ENCODE assay signal across 20 mouse cellular contexts in genomic region chr14:57556922-57557321, GRCm38 (mm10). TPM values are rescaled to one million over a fixed set of nuclear protein-coding genes. Genes with fewer than 3 reads are reported as not detected.
DNase-seq lines count a peak whose midpoint lies in the region; ATAC-seq and TF ChIP-seq lines count a peak whose summit lies in the region.
"Had no signal": no experiment of that assay in that cellular context is flagged by ENCODE, and none has a peak within 500 bp of the region (broad histone marks: within the 10 kb centered on the region; RNA-seq: fewer than 3 reads in every experiment).

No protein-coding gene starts in this region.

- 90% methylated on average over 1 of the region's 1 CpGs for WGBS in forebrain, embryonic 11.5 days
- 88% methylated on average over 1 of the region's 1 CpGs for WGBS in forebrain, embryonic 12.5 days

- H3K36me3 ChIP-seq in forebrain, embryonic 11.5 days (ENCODE audit: control insufficient read depth, insufficient read depth, low read length): no peaks in the 10 kb centered on the region
- H3K36me3 ChIP-seq in forebrain, embryonic 12.5 days (replicated peaks): 0 out of 2 replicates have a peak, but pooled peaks cover 4% of the 10 kb centered on the region
- peaks cover 0 to 5% of the 10 kb centered on the region in 2 experiments; a peak in 2 of 4 replicates for H3K36me3 ChIP-seq in MEL (ENCODE audit: control insufficient read depth in 1 of 2, insufficient read depth in 2 of 2, low read length in 2 of 2)

- no peak overlapping the region for H3K4me2 ChIP-seq in forebrain, embryonic 11.5 days (ENCODE audit: low read depth, low read length, severe bottlenecking)
- H3K4me2 ChIP-seq in forebrain, embryonic 12.5 days: no peak overlapping the region

- no peaks in the 10 kb centered on the region for H3K79me2 ChIP-seq in MEL (ENCODE audit: control insufficient read depth, insufficient read depth, low read length, poor library complexity)

- H3K4me1 ChIP-seq in forebrain, embryonic 11.5 days (replicated peaks; ENCODE audit: control insufficient read depth, insufficient read depth, low read length): no peaks in the 10 kb centered on the region
- H3K4me1 ChIP-seq in forebrain, embryonic 12.5 days: no peaks in the 10 kb centered on the region; the same call in 1 of the 2 replicates
- no peaks in the 10 kb centered on the region for H3K4me1 ChIP-seq in MEL (ENCODE audit: control insufficient read depth in 1 of 2, insufficient read depth in 2 of 2, low read length in 2 of 2)

- peak; percentile 8 for DNase-seq in forebrain, embryonic 11.5 days (ENCODE audit: low spot score)
- DNase-seq in MEL (ENCODE audit: low read depth, low spot score): peak; percentile 42
- DNase-seq in cerebellum, adult 11 months: no peak
- DNase-seq: adrenal gland, adult 2 months; adrenal gland, adult 8-10 months; adrenal gland, postnatal 10 days; adrenal gland, postnatal 14 days; adrenal gland, postnatal 25 days; adrenal gland, postnatal 36 days; B cell, adult 2 months; cerebellum, adult 11-12 months; cerebellum, adult 18-20 months; cerebellum, adult 2 months; cerebellum, adult 8-10 months had no signal

- TF ChIP-seq EP300 in MEL (IDR thresholded peaks at IDR 0.05; ENCODE audit: low read depth in 1 of 2, low read length in 2 of 2): peak in 1 of 2 experiments; percentile 22; a peak in 1 of 4 replicates

- H3K27ac ChIP-seq in forebrain, embryonic 11.5 days (ENCODE audit: low read depth, low read length): no peak overlapping the region
- H3K27ac ChIP-seq in forebrain, embryonic 12.5 days: no peak overlapping the region
- H3K27ac ChIP-seq in MEL (ENCODE audit: control insufficient read depth, low read depth, low read length): no peak overlapping the region

- no peak for TF ChIP-seq RAD21 in MEL (IDR thresholded peaks at IDR 0.05; ENCODE audit: low read depth, low read length)

- no peak overlapping the region for H3K9ac ChIP-seq in forebrain, embryonic 11.5 days (ENCODE audit: low read length)
- no peak overlapping the region for H3K9ac ChIP-seq in forebrain, embryonic 12.5 days
- no peak overlapping the region for H3K9ac ChIP-seq in MEL (ENCODE audit: control insufficient read depth, low read depth, low read length, poor library complexity, severe bottlenecking)

- no peak for TF ChIP-seq CTCF in MEL (IDR thresholded peaks at IDR 0.05 in 2 of 3, conservative IDR thresholded peaks at IDR 0.05 in 1 of 3; ENCODE audit: control insufficient read depth in 1 of 3, insufficient read depth in 1 of 3, low read depth in 2 of 3, low read length in 3 of 3, poor library complexity in 1 of 3, severe bottlenecking in 1 of 3)

- no peaks in the 10 kb centered on the region for H3K9me3 ChIP-seq in forebrain, embryonic 11.5 days (ENCODE audit: control insufficient read depth, low read length)
- no peaks in the 10 kb centered on the region for H3K9me3 ChIP-seq in forebrain, embryonic 12.5 days
- no peaks in the 10 kb centered on the region for H3K9me3 ChIP-seq in MEL (replicated peaks; ENCODE audit: insufficient read depth, low read length)
- H3K9me3 ChIP-seq: G1E had no signal

- H3K4me3 ChIP-seq in forebrain, embryonic 11.5 days (ENCODE audit: low read depth, low read length): no peak overlapping the region
- H3K4me3 ChIP-seq in forebrain, embryonic 12.5 days (replicated peaks): no peak overlapping the region
- no peak overlapping the region for H3K4me3 ChIP-seq in MEL (ENCODE audit: control insufficient read depth in 1 of 2, insufficient read depth in 1 of 2, low read depth in 2 of 2, low read length in 2 of 2)

- no peak for TF ChIP-seq POLR2A in MEL (IDR thresholded peaks at IDR 0.05; ENCODE audit: control insufficient read depth in 1 of 2, insufficient read depth in 1 of 2, low read depth in 1 of 2, low read length in 2 of 2, poor library complexity in 1 of 2)

- no peaks in the 10 kb centered on the region for H3K27me3 ChIP-seq in forebrain, embryonic 11.5 days (ENCODE audit: control insufficient read depth, insufficient read depth, low read length)
- no peaks in the 10 kb centered on the region for H3K27me3 ChIP-seq in forebrain, embryonic 12.5 days
- no peaks in the 10 kb centered on the region for H3K27me3 ChIP-seq in MEL (ENCODE audit: control insufficient read depth in 1 of 2, insufficient read depth in 2 of 2, low read length in 2 of 2)
- H3K27me3 ChIP-seq: CH12.LX, Patski had no signal

- ATAC-seq in forebrain, embryonic 11.5 days (replicated peaks; ENCODE audit: low FRiP score): no peak
- no peak for ATAC-seq in forebrain, embryonic 12.5 days (ENCODE audit: low FRiP score)
- ATAC-seq: activated CD4-positive, CD25-positive, alpha-beta regulatory T cell, adult 4 months; CD4-positive, CD25-positive, alpha-beta regulatory T cell, adult 4 months; Patski had no signal

TF ChIP-seq in MEL, 35 proteins besides CTCF, POLR2A, EP300 and RAD21:
- TF ChIP-seq USF2 (IDR thresholded peaks at IDR 0.05; ENCODE audit: borderline replicate concordance in 1 of 2, insufficient read depth in 1 of 2, low read depth in 1 of 2, low read length in 2 of 2) (no peak), MAFK (IDR thresholded peaks at IDR 0.05; ENCODE audit: borderline replicate concordance, low read depth, low read length) (peak; percentile 70; the same call in 1 of the 2 replicates), POLR2AphosphoS5 (IDR thresholded peaks at IDR 0.05; ENCODE audit: borderline replicate concordance, low read depth, low read length) (no peak), GATA1 (IDR thresholded peaks at IDR 0.05; ENCODE audit: low read depth, low read length) (peak; percentile 53; the same call in 1 of the 2 replicates), RCOR1 (IDR thresholded peaks at IDR 0.05; ENCODE audit: low read depth, low read length) (peak; percentile 39; the same call in 1 of the 2 replicates)

RNA-seq across cellular contexts. Expression of gene Eef1akmt1, which starts 14.5 kb away (rescaled TPM):
- polyA plus RNA-seq in forebrain, embryonic 11.5 days (2014; fragmentation: Nextera tagmentation; extraction: Ambion mirVana): 79.4 and 86.5 TPM in 2 replicates
- polyA plus RNA-seq in forebrain, embryonic 12.5 days (2016; fragmentation: Nextera tagmentation; extraction: Ambion mirVana): 71.6 and 77.7 TPM in 2 replicates
- 40.6 and 44.0 TPM in 2 replicates for total RNA-seq in MEL (2012; rRNA removed)
- polyA plus RNA-seq in MEL (2012; ENCODE audit: insufficient read depth in 1 of 2, insufficient read length in 2 of 2, low read depth in 1 of 2, low replicate concordance in 2 of 2, missing spikeins in 1 of 2): 10 to 100 TPM in 1 of 2 experiments, not detected in 1; 51.0 TPM

RNA-seq across cellular contexts. Expression of gene Il17d, which starts 32.3 kb away (rescaled TPM):
- polyA plus RNA-seq in forebrain, embryonic 11.5 days (2014; fragmentation: Nextera tagmentation; extraction: Ambion mirVana): 1.1 and 1.3 TPM in 2 replicates
- polyA plus RNA-seq in forebrain, embryonic 12.5 days (2016; fragmentation: Nextera tagmentation; extraction: Ambion mirVana): 2.1 and 2.7 TPM in 2 replicates
- 0.29 and 0.54 TPM in 2 replicates for total RNA-seq in MEL (2012; rRNA removed)
- polyA plus RNA-seq in MEL (2012; ENCODE audit: insufficient read depth in 1 of 2, insufficient read length in 2 of 2, low read depth in 1 of 2, low replicate concordance in 2 of 2, missing spikeins in 1 of 2): 1 to 10 TPM in 1 of 2 experiments, not detected in 1; 2.2 TPM
- total RNA-seq: G1E had no signal
- polyA plus RNA-seq: activated CD4-positive, CD25-positive, alpha-beta regulatory T cell, adult 4 months; CD4-positive, CD25-positive, alpha-beta regulatory T cell, adult 4 months had no signal
